Mouse (Mus musculus): ENCODE measurements around the gene Lclat1.
"Not testable (repeated sequence)": the region's sequence is repeated elsewhere in the genome, so short reads cannot be mapped to it uniquely, and the experiment has no call there.

Gene Lclat1

GRCm38 (mm10) chr17:73245089-73245684 lies 137.4 kb downstream of the Lclat1 start:
- DNase-seq, result no peak

GRCm38 (mm10) chr17:73246036-73246435 lies 138.3 kb downstream of the Lclat1 start:
- DNase-seq, result no peak

- DNase-seq, result no peak
Measured at GRCm38 (mm10) chr17:73246926-73247325, 139.1 kb downstream of the Lclat1 start.

GRCm38 (mm10) chr17:73247758-73248157 lies 140.0 kb downstream of the Lclat1 start:
- no peak for DNase-seq

- DNase-seq, result no peak
Measured at GRCm38 (mm10) chr17:73250488-73251141, 142.8 kb downstream of the Lclat1 start.

- no peak for DNase-seq
Measured at GRCm38 (mm10) chr17:73251142-73251502, 143.3 kb downstream of the Lclat1 start.

GRCm38 (mm10) chr17:73251812-73252608 lies 144.2 kb downstream of the Lclat1 start:
- DNase-seq, result no peak

GRCm38 (mm10) chr17:73253291-73253969 lies 145.6 kb downstream of the Lclat1 start:
- no peak for DNase-seq

- no peak for DNase-seq
Measured at GRCm38 (mm10) chr17:73255801-73256200, 148.0 kb downstream of the Lclat1 start.

- peak; percentile 62 for DNase-seq
Measured at GRCm38 (mm10) chr17:73258620-73259019, 150.8 kb downstream of the Lclat1 start.

GRCm38 (mm10) chr17:73259258-73259657 lies 151.5 kb downstream of the Lclat1 start:
- not testable (repeated sequence) for DNase-seq

GRCm38 (mm10) chr17:73262558-73262957 lies 154.8 kb downstream of the Lclat1 start:
- no peak for DNase-seq

GRCm38 (mm10) chr17:73263077-73263501 lies 155.3 kb downstream of the Lclat1 start:
- DNase-seq, result peak; percentile 53

GRCm38 (mm10) chr17:73270871-73271796 lies 163.3 kb downstream of the Lclat1 start:
- DNase-seq, result no peak

- DNase-seq, result no peak
Measured at GRCm38 (mm10) chr17:73271797-73272600, 164.2 kb downstream of the Lclat1 start.

GRCm38 (mm10) chr17:73273809-73274208 lies 166.0 kb downstream of the Lclat1 start:
- peak; percentile 17 for DNase-seq

- DNase-seq, result no peak
Measured at GRCm38 (mm10) chr17:73275066-73275465, 167.3 kb downstream of the Lclat1 start.

GRCm38 (mm10) chr17:73277770-73278169 lies 170.0 kb downstream of the Lclat1 start:
- DNase-seq, result no peak

- not testable (repeated sequence) for DNase-seq
Measured at GRCm38 (mm10) chr17:73282702-73283101, 174.9 kb downstream of the Lclat1 start.

GRCm38 (mm10) chr17:73284301-73284700 lies 176.5 kb downstream of the Lclat1 start:
- no peak for DNase-seq
